Mouse (Mus musculus): ENCODE results near the gene Lrrn3. TPM values are rescaled to one million over a fixed set of nuclear protein-coding genes. Genes with fewer than 3 reads are reported as not detected.
A peak's percentile ranks its signal among the peaks of the same experiment; 100 is the strongest.

Gene Lrrn3
- total RNA-seq (2021), result 10 to 100 TPM; 68.6 to 69.6 TPM

- DNase-seq (ENCODE audit: extremely low spot score in 1 of 2, low spot score in 1 of 2), result no peak
Measured at GRCm38 (mm10) chr12:41486331-41486730, at the start of gene Lrrn3. Gene Lrrn3 (minus strand): TSS chr12:41486431.

DNA sequence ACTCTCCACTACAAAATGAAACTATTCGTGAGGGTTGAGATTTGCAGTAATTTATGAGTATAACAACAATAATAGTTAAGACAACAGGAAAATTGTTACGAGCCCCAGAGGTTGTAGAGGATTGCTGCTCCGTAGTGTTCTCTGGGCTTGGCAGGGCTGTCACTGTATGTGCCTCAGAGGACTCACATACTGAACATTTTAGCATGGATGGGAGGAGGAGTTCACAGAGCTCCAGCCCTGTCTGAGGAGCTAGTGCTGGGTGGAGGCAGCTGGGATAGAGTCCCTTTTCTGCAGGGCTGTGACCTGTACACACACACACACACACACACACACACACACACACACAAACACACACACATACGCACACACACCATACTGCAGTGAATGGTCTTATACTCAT, 42.2 kb upstream of the Lrrn3 start:
- DNase-seq (ENCODE audit: extremely low spot score in 1 of 2, low spot score in 1 of 2), result no peak

DNA sequence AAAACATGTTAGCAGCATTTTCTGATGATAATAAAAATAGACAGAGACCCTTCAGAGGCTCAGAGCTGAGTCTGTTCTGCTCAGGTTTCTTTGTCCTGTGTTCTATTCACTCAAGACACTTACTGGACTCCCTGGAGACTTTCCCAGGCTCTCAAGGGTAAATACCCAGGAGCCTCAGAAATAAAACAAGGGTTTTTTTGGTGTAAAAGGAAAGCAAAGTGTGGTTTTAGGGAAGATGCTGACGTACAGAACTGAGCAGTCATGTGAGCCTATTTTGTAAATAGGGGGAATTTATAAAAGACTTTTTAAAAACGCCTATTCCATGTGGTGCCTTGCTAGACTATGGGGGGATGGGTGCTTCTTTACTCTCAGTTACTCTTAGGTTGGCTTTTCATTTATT, 40.5 kb upstream of the Lrrn3 start:
- DNase-seq (ENCODE audit: extremely low spot score in 1 of 2, low spot score in 1 of 2), result no peak

DNA sequence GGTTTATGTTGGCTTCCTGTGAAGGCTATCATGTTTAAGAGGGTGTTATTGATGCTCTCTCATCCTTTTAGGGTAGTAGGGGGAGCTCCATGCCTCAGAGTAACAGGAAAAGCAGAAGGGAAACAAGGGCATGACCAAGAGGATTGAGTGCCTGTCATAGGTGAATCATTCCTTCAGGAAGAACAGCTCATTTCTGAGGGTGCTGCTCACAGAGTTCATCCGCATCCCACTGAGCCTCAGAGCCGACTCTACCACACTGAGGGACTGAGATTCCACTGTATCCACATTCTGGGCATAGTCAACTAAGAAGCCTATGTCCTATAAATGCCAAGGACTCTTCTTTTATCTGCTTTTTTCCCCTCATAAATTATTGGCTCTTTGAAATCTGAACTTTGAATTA, 35.4 kb upstream of the Lrrn3 start:
- no peak for DNase-seq (ENCODE audit: extremely low spot score in 1 of 2, low spot score in 1 of 2)

DNA sequence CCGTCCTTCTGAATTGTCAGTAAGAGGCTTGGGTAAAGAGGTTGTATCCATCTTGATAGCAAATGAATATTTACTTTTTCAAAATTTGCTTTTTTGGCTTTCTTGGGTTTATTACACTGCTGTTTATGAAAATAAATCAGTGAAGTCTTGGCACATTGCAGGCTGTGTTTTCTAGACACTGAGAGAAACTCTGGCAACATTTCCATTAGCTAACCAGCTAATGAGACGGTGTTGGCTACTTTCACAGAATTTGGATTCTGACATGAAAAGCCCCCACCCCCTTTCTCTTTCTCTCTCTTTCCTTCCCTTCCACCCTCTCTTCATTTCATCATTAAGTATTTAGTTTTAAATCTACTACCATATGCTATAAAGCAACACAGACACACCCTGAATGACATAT, 34.1 kb upstream of the Lrrn3 start:
- no peak for DNase-seq (ENCODE audit: extremely low spot score in 1 of 2, low spot score in 1 of 2)

GRCm38 (mm10) chr12:41518897-41519296, 32.7 kb upstream of the Lrrn3 start:
- no peak for DNase-seq (ENCODE audit: extremely low spot score in 1 of 2, low spot score in 1 of 2)

- no peak for DNase-seq (ENCODE audit: extremely low spot score in 1 of 2, low spot score in 1 of 2)
Measured at GRCm38 (mm10) chr12:41510588-41510987, 24.4 kb upstream of the Lrrn3 start.

DNA sequence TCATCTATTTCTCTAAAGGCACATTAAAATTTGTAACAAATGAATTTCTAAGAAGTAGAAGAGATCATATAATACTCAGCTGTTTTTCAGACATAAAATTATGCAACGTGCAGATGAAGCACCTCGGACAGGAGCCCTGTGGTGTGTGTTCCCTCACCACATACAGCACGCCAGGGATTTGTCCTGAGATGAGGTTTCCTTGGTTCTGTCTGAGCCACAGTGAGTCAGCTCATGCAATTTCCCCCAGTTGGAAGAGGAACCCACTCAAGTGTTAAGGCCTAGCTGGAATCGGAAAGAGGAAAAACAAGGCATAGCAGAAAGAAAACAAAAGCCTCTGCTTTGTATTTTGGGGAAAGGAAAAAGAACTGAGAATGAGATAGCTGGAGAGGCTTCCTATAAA, 22.4 kb upstream of the Lrrn3 start:
- no peak for DNase-seq (ENCODE audit: extremely low spot score in 1 of 2, low spot score in 1 of 2)

- DNase-seq (ENCODE audit: extremely low spot score in 1 of 2, low spot score in 1 of 2), result no peak
Measured at GRCm38 (mm10) chr12:41500049-41500820, 14.0 kb upstream of the Lrrn3 start.

- DNase-seq (ENCODE audit: extremely low spot score in 1 of 2, low spot score in 1 of 2), result no peak
Measured at GRCm38 (mm10) chr12:41494620-41495019, 8.4 kb upstream of the Lrrn3 start.

- no peak for DNase-seq (ENCODE audit: extremely low spot score in 1 of 2, low spot score in 1 of 2)
Measured at GRCm38 (mm10) chr12:41487005-41487404, 774 bp upstream of the Lrrn3 start.

DNA sequence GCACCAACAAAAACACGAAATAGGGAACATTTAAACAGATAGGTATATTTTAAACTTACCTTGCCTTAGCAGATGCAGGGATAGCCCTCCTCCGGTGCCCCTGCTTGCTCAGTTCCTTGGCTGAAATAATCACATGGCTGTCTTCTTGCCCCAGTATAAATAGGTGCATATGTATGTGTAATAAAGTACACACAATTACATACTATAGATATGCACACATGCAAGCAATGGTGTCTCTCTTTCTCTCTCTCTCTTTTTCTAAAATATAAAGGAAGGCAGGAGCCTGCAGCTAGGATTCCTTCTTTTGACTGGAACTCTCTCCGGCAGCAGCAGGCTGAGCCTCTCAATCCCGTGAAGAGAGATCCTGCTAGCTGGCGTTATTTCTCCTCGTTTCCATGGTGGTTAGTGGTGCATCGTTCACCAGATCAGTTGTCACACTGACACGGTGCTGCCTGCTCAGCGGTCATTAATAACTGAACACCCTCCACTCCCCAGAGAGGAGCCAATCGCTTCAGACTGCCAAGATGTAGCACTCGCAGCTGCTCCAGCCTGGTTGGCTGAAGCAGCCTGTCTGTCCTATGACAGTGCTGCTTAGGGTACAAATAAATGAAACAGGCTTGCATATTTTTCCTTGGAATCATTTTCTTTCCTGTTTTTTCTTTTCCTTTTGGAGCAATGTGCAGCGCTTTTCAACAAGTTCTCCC, 567 bp downstream of the Lrrn3 start:
- DNase-seq (ENCODE audit: extremely low spot score in 1 of 2, low spot score in 1 of 2), result peak; percentile 63 to 65

- peak; percentile 30 to 35 for DNase-seq (ENCODE audit: extremely low spot score in 1 of 2, low spot score in 1 of 2)
Measured at GRCm38 (mm10) chr12:41484689-41485511, 1.3 kb downstream of the Lrrn3 start.

DNA sequence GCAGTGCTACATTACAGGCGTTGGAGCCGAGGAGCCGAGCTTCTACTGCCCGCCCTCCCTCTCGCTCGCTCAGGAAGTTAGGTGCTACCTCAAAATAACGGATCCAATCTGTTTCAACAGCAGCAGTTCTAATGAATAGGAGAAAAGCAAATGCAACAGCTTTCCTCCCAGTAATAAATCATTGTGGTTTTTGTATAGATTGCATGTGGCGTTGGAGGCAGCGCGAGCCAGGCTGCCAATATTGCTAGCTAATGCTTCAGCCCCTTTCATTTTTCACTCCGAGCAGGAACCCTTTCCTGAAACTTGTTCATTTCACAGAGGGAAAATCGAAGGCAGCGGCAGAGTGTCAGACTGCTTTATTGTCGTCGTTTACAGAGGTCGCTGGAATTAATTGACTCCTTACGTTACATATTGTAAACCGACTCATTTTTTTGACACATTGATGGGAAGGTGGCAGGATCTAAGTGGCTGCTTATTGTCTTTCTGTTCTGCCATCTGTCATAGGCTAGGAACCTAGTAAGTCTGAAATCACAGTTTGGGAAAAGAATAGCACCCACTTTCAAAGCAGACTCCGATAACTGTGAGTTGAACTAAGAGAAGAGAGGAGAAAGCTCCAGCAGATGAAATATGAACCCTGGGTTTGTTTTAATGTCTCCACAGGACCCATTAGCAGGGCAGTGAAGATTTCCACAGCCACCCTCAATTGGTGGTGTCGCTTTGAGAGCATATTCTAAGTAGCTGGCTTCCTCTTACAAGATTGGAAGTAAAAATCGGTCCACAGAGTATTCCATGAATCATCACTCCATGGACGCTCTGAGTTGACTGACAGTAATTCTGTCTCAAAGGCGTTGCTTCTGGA, 2.4 kb downstream of the Lrrn3 start:
- DNase-seq (ENCODE audit: extremely low spot score in 1 of 2, low spot score in 1 of 2), result peak; percentile 24 to 33

DNA sequence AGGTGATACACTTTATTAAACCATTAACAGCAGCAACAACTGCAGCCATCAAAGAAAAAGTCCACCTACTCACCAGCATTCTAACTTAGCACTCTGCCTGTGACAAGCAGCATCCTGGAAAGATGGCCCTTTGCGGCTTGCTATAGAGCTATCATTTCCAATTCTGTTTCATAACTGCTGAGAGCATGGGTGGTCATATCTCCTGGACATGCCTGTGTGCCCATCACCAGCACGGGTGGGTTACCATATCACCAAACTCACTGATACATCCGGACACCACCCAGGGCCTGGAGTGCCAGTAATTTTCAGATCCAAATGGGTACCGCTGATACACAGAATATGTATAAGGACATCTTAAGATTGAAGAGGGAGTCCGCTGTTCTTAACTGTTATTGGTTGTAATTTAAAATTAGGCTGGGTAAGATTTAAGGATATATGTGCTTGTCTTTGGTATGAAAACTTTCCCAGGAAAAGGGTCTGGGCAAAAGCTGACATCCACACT, 3.1 kb downstream of the Lrrn3 start:
- DNase-seq (ENCODE audit: extremely low spot score in 1 of 2, low spot score in 1 of 2), result peak in 1 of 2 experiments; percentile 42

DNA sequence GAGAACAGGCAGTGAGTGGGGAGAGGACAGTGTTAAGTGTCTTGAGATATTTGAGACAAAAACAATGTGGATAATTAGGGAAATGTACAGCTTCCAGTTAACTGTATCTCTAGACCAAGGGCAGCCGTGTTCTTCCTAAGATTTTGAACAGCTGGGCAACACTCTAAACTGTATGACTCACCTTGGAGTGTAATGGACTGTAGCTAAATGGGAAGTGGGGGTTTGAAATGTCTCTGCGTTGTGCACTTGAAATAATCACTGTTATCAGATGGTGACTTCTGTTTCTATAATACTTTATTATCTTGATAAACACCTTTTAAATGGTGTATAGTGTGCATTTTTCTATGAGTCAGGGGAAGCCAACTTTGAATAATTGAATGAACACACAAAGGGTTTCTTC, 4.7 kb downstream of the Lrrn3 start:
- no peak for DNase-seq (ENCODE audit: extremely low spot score in 1 of 2, low spot score in 1 of 2)

DNA sequence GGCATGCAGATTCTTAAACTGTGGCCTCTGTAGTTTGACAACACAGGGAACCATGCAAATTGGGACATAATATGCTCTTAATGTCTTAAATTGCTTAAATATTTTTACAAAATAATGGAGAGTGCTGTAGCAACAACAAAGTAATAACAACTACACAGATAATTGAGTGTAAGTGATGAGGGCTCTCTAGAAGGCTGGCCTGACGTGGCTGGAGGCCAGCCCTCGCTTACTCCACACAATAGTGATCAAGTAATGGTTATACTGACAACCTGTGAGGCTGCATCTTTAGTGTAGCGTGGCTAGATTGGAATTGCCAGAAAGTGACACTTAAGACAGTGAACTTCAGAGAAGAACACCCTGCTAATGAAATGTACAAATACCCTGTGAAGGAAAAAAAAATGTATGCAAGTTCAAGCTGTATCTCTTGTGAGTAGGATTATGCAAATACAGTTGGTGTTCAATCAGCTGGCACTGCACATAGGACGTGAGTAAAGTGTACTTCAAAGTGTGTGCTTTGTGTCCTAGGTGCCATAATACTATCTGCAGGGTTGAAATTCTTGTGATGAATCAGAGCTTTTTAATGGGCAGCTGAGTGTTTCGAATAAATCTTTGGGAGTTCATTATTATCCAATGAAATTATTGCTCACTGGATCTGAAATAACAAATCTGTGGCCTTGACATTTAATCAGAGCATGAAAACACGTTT, 17.0 kb downstream of the Lrrn3 start:
- no peak for DNase-seq (ENCODE audit: extremely low spot score in 1 of 2, low spot score in 1 of 2)

DNA sequence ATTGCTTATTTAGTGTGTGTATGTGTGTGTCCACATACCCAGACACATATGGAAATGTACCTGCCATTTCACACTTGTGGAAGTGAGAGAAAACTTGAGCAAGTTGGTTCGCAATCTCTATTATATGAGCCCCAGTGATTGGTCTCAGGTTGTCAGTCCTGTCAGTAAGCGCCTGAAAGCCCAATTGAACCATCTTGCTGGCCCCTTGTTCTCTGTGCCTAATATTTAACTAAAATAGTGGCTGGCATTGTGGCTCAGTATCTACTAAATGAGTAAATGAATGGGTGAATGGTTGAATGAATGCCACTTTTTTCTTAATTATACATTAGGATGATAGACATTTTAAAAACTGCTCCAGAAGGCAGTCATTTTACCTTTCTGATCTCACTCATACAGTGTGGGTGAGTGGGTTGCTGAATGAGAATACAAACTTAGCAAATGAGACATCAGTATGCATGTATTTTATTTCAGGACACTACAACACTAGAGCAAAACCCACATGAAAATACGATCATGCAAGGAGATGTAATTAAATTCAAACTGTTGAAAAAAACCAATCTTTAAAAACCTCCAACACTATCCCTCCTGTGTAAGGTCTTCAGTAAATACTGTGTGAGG, 17.7 kb downstream of the Lrrn3 start:
- DNase-seq (ENCODE audit: extremely low spot score in 1 of 2, low spot score in 1 of 2), result no peak

- no peak for DNase-seq (ENCODE audit: extremely low spot score in 1 of 2, low spot score in 1 of 2)
Measured at GRCm38 (mm10) chr12:41438446-41438845, 47.8 kb downstream of the Lrrn3 start.

Data from layer of hippocampus, postnatal 25 days (tissue).